Mouse (Mus musculus): ENCODE measurements at regions not wholly inside any gene's neighbourhood (a gene's known extent, or its start where the extent isn't known, plus 50 kb on each side); places are given as distances from the start of the nearest gene placed in this dataset.

- in situ Hi-C loops (cut with MboI, MseI): no loop called here
These were observed 86.1 kb downstream of the Fam114a2 start for GRCm38 (mm10) chr11:57432299-57432698.

GRCm38 (mm10) chr11:57431886-57432285, 86.5 kb downstream of the Fam114a2 start:
- in situ Hi-C loops (cut with MboI, MseI): no loop called here

- in situ Hi-C loops (cut with MboI, MseI): loop anchor here (5.0 kb wide), 1 partner anchor 46 kb away; no protein-coding TSS in a partner anchor
These were observed 92.2 kb downstream of the Fam114a2 start for GRCm38 (mm10) chr11:57426046-57426805.

GRCm38 (mm10) chr11:57419416-57419815, 99.0 kb downstream of the Fam114a2 start:
- in situ Hi-C loops (cut with MboI, MseI): no loop called here

GRCm38 (mm10) chr11:57416011-57416410, 102.4 kb downstream of the Fam114a2 start:
- in situ Hi-C loops (cut with MboI, MseI): no loop called here

- in situ Hi-C loops (cut with MboI, MseI): no loop called here
These were observed 103.2 kb downstream of the Fam114a2 start for GRCm38 (mm10) chr11:57415167-57415566.

GRCm38 (mm10) chr11:57414697-57415096, 103.7 kb downstream of the Fam114a2 start:
- in situ Hi-C loops (cut with MboI, MseI): no loop called here

- in situ Hi-C loops (cut with MboI, MseI): no loop called here
These were observed 105.1 kb downstream of the Fam114a2 start for GRCm38 (mm10) chr11:57413271-57413670.

- in situ Hi-C loops (cut with MboI, MseI): no loop called here
These were observed 105.7 kb downstream of the Fam114a2 start for GRCm38 (mm10) chr11:57412766-57413165.

GRCm38 (mm10) chr11:57404172-57404571, 114.2 kb downstream of the Fam114a2 start:
- in situ Hi-C loops (cut with MboI, MseI): no loop called here

- in situ Hi-C loops (cut with MboI, MseI): no loop called here
These were observed 116.8 kb downstream of the Fam114a2 start for GRCm38 (mm10) chr11:57401610-57402009.

GRCm38 (mm10) chr11:57399366-57399765, 119.1 kb downstream of the Fam114a2 start:
- in situ Hi-C loops (cut with MboI, MseI): no loop called here

GRCm38 (mm10) chr11:57396429-57396828, 122.0 kb downstream of the Fam114a2 start:
- in situ Hi-C loops (cut with MboI, MseI): no loop called here

- in situ Hi-C loops (cut with MboI, MseI): no loop called here
These were observed 127.6 kb downstream of the Fam114a2 start for GRCm38 (mm10) chr11:57390826-57391225.
